Mouse (Mus musculus) lung, embryonic 15.5 days (tissue): ENCODE measurements at regions not wholly inside any gene's neighbourhood (a gene's known extent, or its start where the extent isn't known, plus 50 kb on each side); places are given as distances from the start of the nearest gene placed in this dataset.

Experiments used
- ATAC-seq: fragments of 200-750 bp; cut with Nextera tagmentation; 2 replicates; pipeline ENCODE4 v1.8.0; 2017; ENCODE audit warnings: moderate number of reproducible peaks, borderline replicate concordance; ENCODE audit not compliant: low FRiP score, low TSS enrichment; ENCODE audit errors: extremely low read depth
- H3K27ac ChIP-seq: fragments of 300-500 bp; sonication (generic); 2 replicates; pipeline ENCODE4 v1.5.1; 2015; ENCODE audit warnings: moderate library complexity, mild to moderate bottlenecking, inconsistent platforms
- H3K27me3 ChIP-seq: fragments of 300-500 bp; sonication (generic); 2 replicates; pipeline ENCODE4 v1.6.1; 2015; ENCODE audit warnings: inconsistent platforms
- H3K36me3 ChIP-seq: fragments of 300-500 bp; sonication (generic); 2 replicates; pipeline ENCODE4 v1.6.1; 2015; ENCODE audit warnings: inconsistent platforms
- H3K4me1 ChIP-seq: fragments of 300-500 bp; sonication (generic); 2 replicates; pipeline ENCODE4 v1.6.1; 2015; ENCODE audit warnings: inconsistent platforms
- H3K4me2 ChIP-seq: fragments of 300-500 bp; sonication (generic); 2 replicates; pipeline ENCODE4 v1.6.1; 2015; ENCODE audit warnings: inconsistent platforms, mild to moderate bottlenecking, moderate library complexity
- H3K4me3 ChIP-seq: fragments of 300-500 bp; sonication (generic); 2 replicates; pipeline ENCODE4 v1.5.1; 2015; ENCODE audit warnings: mild to moderate bottlenecking, inconsistent platforms
- H3K9ac ChIP-seq: fragments of 300-500 bp; sonication (generic); 2 replicates; pipeline ENCODE4 v1.6.1; 2015; ENCODE audit warnings: inconsistent platforms
- H3K9me3 ChIP-seq: fragments of 300-500 bp; sonication (generic); 2 replicates; pipeline ENCODE4 v1.6.1; 2016; ENCODE audit warnings: inconsistent platforms
- WGBS: fragments of 180-500 bp; shearing (Covaris S2); methylation state at CpG from one replicate; pipeline ENCODE4 v1.1.7; 2015; 5-methylcytosine and 5-hydroxymethylcytosine counted together

GRCm38 (mm10) chr19:55011341-55011740, 115.7 kb downstream of the Gpam start:
- Histone ChIP-seq H3K27ac (no peak overlapping the region), H3K9me3 (no peaks in the 10 kb centered on the region), H3K36me3 (no peaks in the 10 kb centered on the region), H3K27me3 (no peaks in the 10 kb centered on the region), H3K4me3 (no peak overlapping the region), H3K9ac (no peak overlapping the region), H3K4me1 (no peaks in the 10 kb centered on the region), H3K4me2 (no peak overlapping the region)
- 80% methylated on average over 14 of the region's 14 CpGs for WGBS
- no peak for ATAC-seq

GRCm38 (mm10) chr19:55008463-55009146, 118.4 kb downstream of the Gpam start:
- H3K36me3 ChIP-seq = no peaks in the 10 kb centered on the region
- no peak for ATAC-seq
- 48% methylated on average over 3 of the region's 3 CpGs for WGBS
- H3K27ac ChIP-seq = no peak overlapping the region
- H3K9me3 ChIP-seq = no peaks in the 10 kb centered on the region
- H3K9ac ChIP-seq = no peak overlapping the region
- no peak overlapping the region for H3K4me3 ChIP-seq
- H3K4me2 ChIP-seq = no peak overlapping the region
- no peaks in the 10 kb centered on the region for H3K4me1 ChIP-seq
- no peaks in the 10 kb centered on the region for H3K27me3 ChIP-seq

GRCm38 (mm10) chr19:54989982-54990381, 137.1 kb downstream of the Gpam start:
- H3K9me3 ChIP-seq = no peaks in the 10 kb centered on the region
- H3K4me3 ChIP-seq = no peak overlapping the region
- H3K27ac ChIP-seq = no peak overlapping the region
- H3K9ac ChIP-seq = no peak overlapping the region
- no peaks in the 10 kb centered on the region for H3K4me1 ChIP-seq
- no peaks in the 10 kb centered on the region for H3K27me3 ChIP-seq
- ATAC-seq = no peak
- no peak overlapping the region for H3K4me2 ChIP-seq
- no peaks in the 10 kb centered on the region for H3K36me3 ChIP-seq
- WGBS = 67% methylated on average over 3 of the region's 3 CpGs

- Histone ChIP-seq H3K9me3 (no peaks in the 10 kb centered on the region), H3K27me3 (no peaks in the 10 kb centered on the region), H3K27ac (no peak overlapping the region), H3K36me3 (no peaks in the 10 kb centered on the region), H3K4me2 (no peak overlapping the region), H3K4me3 (no peak overlapping the region), H3K4me1 (no peaks in the 10 kb centered on the region), H3K9ac (no peak overlapping the region)
- ATAC-seq = no peak
- WGBS = 74% methylated on average over 2 of the region's 2 CpGs
Observed at GRCm38 (mm10) chr19:54984541-54984940, 142.5 kb downstream of the Gpam start.

GRCm38 (mm10) chr19:54982801-54983200, 144.2 kb downstream of the Gpam start:
- no peaks in the 10 kb centered on the region for H3K36me3 ChIP-seq
- 52% methylated on average over 4 of the region's 4 CpGs for WGBS
- no peaks in the 10 kb centered on the region for H3K4me1 ChIP-seq
- no peaks in the 10 kb centered on the region for H3K9me3 ChIP-seq
- H3K9ac ChIP-seq = no peak overlapping the region
- H3K4me3 ChIP-seq = no peak overlapping the region
- no peak overlapping the region for H3K4me2 ChIP-seq
- no peak overlapping the region for H3K27ac ChIP-seq
- H3K27me3 ChIP-seq = no peaks in the 10 kb centered on the region
- ATAC-seq = no peak

- H3K4me3 ChIP-seq = no peak overlapping the region
- H3K9me3 ChIP-seq = no peaks in the 10 kb centered on the region
- no peaks in the 10 kb centered on the region for H3K4me1 ChIP-seq
- no peak overlapping the region for H3K4me2 ChIP-seq
- H3K36me3 ChIP-seq = no peaks in the 10 kb centered on the region
- no peak for ATAC-seq
- WGBS = 75% methylated on average over 6 of the region's 6 CpGs
- H3K9ac ChIP-seq = no peak overlapping the region
- no peaks in the 10 kb centered on the region for H3K27me3 ChIP-seq
- no peak overlapping the region for H3K27ac ChIP-seq
Observed at GRCm38 (mm10) chr19:54971440-54972211, 155.4 kb downstream of the Gpam start.

GRCm38 (mm10) chr19:54958328-54958727, 168.7 kb downstream of the Gpam start:
- whole genome bisulfite sequencing = 76% methylated on average over 5 of the region's 5 CpGs
- no peaks in the 10 kb centered on the region for H3K27me3 ChIP-seq
- H3K4me2 ChIP-seq = no peak overlapping the region
- H3K9ac ChIP-seq = no peak overlapping the region
- no peaks in the 10 kb centered on the region for H3K4me1 ChIP-seq
- H3K36me3 ChIP-seq = no peaks in the 10 kb centered on the region
- no peak for ATAC-seq
- H3K27ac ChIP-seq = no peak overlapping the region
- no peaks in the 10 kb centered on the region for H3K9me3 ChIP-seq
- H3K4me3 ChIP-seq = no peak overlapping the region

GRCm38 (mm10) chr19:54955096-54955495, 171.9 kb downstream of the Gpam start:
- no peaks in the 10 kb centered on the region for H3K36me3 ChIP-seq
- H3K27me3 ChIP-seq = no peaks in the 10 kb centered on the region
- WGBS = 53% methylated on average over 2 of the region's 2 CpGs
- H3K4me1 ChIP-seq = no peaks in the 10 kb centered on the region
- no peak overlapping the region for H3K27ac ChIP-seq
- no peak overlapping the region for H3K4me2 ChIP-seq
- H3K4me3 ChIP-seq = no peak overlapping the region
- ATAC-seq = no peak
- H3K9me3 ChIP-seq = no peaks in the 10 kb centered on the region
- H3K9ac ChIP-seq = no peak overlapping the region

- H3K27ac ChIP-seq = no peak overlapping the region
- no peaks in the 10 kb centered on the region for H3K36me3 ChIP-seq
- 53% methylated on average over 2 of the region's 2 CpGs for WGBS
- H3K9me3 ChIP-seq = no peaks in the 10 kb centered on the region
- no peaks in the 10 kb centered on the region for H3K4me1 ChIP-seq
- H3K4me2 ChIP-seq = no peak overlapping the region
- no peak overlapping the region for H3K9ac ChIP-seq
- ATAC-seq = no peak
- H3K4me3 ChIP-seq = no peak overlapping the region
- no peaks in the 10 kb centered on the region for H3K27me3 ChIP-seq
Observed at GRCm38 (mm10) chr19:54952546-54952945, 174.5 kb downstream of the Gpam start.

- no peak overlapping the region for H3K9ac ChIP-seq
- H3K4me3 ChIP-seq = no peak overlapping the region
- no peak overlapping the region for H3K4me2 ChIP-seq
- H3K4me1 ChIP-seq = no peaks in the 10 kb centered on the region
- H3K27me3 ChIP-seq = no peaks in the 10 kb centered on the region
- H3K27ac ChIP-seq = no peak overlapping the region
- ATAC-seq = no peak
- H3K36me3 ChIP-seq = no peaks in the 10 kb centered on the region
- WGBS = 56% methylated on average over 7 of the region's 7 CpGs
- no peaks in the 10 kb centered on the region for H3K9me3 ChIP-seq
Observed at GRCm38 (mm10) chr19:54948359-54949127, 178.5 kb downstream of the Gpam start.

- Histone ChIP-seq H3K4me3 (no peak overlapping the region), H3K4me2 (no peak overlapping the region), H3K9ac (no peak overlapping the region), H3K27me3 (no peaks in the 10 kb centered on the region), H3K4me1 (no peaks in the 10 kb centered on the region), H3K9me3 (no peaks in the 10 kb centered on the region), H3K36me3 (no peaks in the 10 kb centered on the region), H3K27ac (no peak overlapping the region)
- ATAC-seq = no peak
- 88% methylated on average over 3 of the region's 3 CpGs for WGBS
Observed at GRCm38 (mm10) chr19:54947583-54947982, 179.5 kb downstream of the Gpam start.

- no peak overlapping the region for H3K4me2 ChIP-seq
- no peak overlapping the region for H3K27ac ChIP-seq
- H3K9me3 ChIP-seq = no peaks in the 10 kb centered on the region
- 40% methylated on average over 5 of the region's 5 CpGs for WGBS
- no peaks in the 10 kb centered on the region for H3K27me3 ChIP-seq
- H3K9ac ChIP-seq = no peak overlapping the region
- no peak for ATAC-seq
- H3K36me3 ChIP-seq = no peaks in the 10 kb centered on the region
- H3K4me1 ChIP-seq = no peaks in the 10 kb centered on the region
- no peak overlapping the region for H3K4me3 ChIP-seq
Observed at GRCm38 (mm10) chr19:54932579-54932978, 194.5 kb downstream of the Gpam start.
